Mouse (Mus musculus): Measurements from ENCODE around the gene Lamb1. TPM values are rescaled to one million over a fixed set of nuclear protein-coding genes. Genes with fewer than 3 reads are reported as not detected.

Gene Lamb1
- polyA plus RNA-seq, 1 experiment from 2014 or later = 39.4 TPM

DNA sequence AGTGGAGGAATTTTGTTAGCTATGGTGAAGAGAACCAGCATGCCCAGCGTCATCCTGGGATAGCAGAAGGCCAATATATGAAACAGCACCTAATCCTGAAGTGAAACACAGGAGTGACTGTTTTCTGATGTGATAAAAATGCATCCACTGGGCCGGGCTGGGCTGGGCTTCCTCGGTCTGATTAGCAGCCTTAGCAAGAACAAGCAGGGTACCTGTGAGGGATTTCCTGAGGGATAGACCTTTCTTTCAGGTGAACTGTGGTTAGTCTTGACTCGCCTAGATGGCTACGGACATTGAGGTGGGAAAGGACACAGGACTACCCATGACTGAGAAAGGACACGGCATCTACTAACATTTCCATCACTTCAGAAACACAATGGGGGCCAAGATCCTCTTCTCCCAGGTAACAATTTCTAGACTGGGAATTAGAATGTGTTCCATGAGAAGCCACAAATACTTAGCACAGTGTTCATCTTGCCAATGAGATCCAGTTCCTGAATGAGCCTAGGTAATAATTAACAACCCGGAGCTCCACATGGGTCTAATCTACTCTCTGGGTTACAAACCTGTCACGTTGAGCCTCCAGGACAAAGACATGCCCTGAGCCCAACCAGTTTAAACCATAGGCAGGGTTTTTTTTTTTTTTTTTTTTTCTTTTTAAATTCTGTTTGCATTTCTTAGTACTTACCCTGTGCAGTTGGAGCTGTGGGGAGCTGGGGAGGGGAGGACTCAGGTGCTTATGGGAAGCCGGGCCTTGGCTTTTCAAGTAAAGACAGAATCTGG is 8.7 kb upstream of the Lamb1 start:
- no peak for ATAC-seq (ENCODE audit: low FRiP score, low read depth)
- H3K27me3 ChIP-seq (replicated peaks) = no peaks in the 10 kb centered on the region
- no peak overlapping the region for H3K4me3 ChIP-seq
- no peaks in the 10 kb centered on the region for H3K4me1 ChIP-seq
- H3K9me3 ChIP-seq = no peaks in the 10 kb centered on the region
- H3K4me2 ChIP-seq (replicated peaks) = no peak overlapping the region
- H3K36me3 ChIP-seq = no peaks in the 10 kb centered on the region
- 75% methylated on average over 9 of the region's 9 CpGs for WGBS
- no peak overlapping the region for H3K27ac ChIP-seq
- no peak overlapping the region for H3K9ac ChIP-seq

DNA sequence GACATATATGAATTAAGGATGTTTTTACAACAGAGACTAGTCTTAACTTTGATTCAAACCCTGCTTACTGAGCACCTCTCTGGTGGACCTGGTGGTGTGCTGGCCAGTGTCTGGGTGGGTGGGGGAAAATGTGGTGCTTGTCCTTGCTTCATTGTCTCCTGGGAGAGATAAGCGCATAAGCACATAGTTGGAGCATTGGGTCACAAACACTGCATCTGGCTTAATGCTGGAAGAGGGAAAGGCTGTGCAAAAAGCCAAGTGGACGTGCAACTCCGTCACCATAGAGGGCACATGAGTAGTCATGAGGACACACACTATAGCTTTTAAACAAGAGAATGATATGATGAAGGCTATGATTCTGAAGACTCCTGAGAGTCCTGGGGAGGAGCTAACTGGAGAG is 3.2 kb upstream of the Lamb1 start:
- Histone ChIP-seq H3K9me3 (no peaks in the 10 kb centered on the region), H3K4me1 (peaks cover 17% of the 10 kb centered on the region), H3K4me3 (no peak overlapping the region), H3K9ac (no peak overlapping the region), H3K27ac (no peak overlapping the region), H3K27me3 (replicated peaks) (peaks cover 32% of the 10 kb centered on the region), H3K4me2 (replicated peaks) (no peak overlapping the region), H3K36me3 (no peaks in the 10 kb centered on the region)
- 90% methylated on average over 3 of the region's 3 CpGs for whole genome bisulfite sequencing
- ATAC-seq (ENCODE audit: low FRiP score, low read depth) = no peak

DNA sequence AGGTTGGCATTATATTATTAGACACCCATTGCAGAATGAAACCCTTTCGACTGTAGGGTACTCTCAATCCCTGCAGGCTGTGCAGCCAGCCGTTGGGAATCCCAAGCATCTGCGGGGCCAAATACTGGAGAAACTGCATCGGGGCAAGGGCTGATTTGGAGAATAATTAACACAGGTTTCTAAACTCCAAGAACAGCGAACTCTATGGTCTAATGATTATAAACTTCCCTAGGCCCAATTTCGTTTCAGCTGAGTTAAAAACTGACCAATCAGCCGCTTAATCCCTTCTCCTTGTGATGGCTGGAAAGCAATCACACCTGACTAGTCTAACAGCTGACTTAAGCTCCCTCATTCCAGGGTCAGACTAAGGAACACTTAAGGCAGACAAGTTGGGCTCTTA is 1.1 kb upstream of the Lamb1 start:
- Histone ChIP-seq H3K36me3 (no peaks in the 10 kb centered on the region), H3K4me1 (peaks cover 18% of the 10 kb centered on the region), H3K27ac (no peak overlapping the region), H3K4me2 (replicated peaks) (no peak overlapping the region), H3K27me3 (replicated peaks) (peaks cover 41% of the 10 kb centered on the region), H3K9me3 (no peaks in the 10 kb centered on the region), H3K9ac (no peak overlapping the region), H3K4me3 (no peak overlapping the region)
- no peak for ATAC-seq (ENCODE audit: low FRiP score, low read depth)
- WGBS = 33% methylated on average over 7 of the region's 7 CpGs

DNA sequence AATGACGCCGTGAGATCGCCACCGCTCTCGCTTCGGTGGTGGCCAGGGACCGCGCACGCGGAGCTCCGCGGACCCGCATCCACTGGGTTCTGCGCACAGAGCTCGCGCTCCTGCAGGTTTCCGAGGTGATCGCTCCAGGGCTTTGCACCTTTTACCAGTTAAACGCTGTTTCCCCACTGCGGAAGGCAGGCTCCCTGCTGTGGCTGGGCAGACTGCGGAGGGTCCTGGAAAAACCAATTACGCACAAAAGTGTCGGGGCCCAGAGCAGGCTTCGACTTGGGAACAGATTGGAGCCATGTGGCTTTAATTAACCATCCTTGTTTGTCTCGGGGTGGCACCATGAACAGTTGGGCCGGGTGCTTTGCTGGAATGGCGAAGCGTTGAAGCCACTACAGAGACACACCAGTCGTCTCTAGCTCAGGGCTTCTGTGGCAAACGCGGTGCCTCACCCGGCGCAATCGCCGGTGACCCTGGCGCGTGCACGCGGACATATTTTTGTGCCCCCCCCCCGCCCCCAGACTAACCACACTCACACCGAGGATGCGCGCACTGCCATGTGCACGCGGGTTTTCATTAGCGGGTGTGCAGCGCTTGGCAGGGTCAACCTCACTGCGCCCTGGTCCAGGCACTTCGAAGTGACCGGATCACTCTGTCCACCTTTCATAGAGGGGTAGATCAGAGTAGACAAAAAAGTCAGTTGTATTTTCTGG is 843 bp downstream of the Lamb1 start:
- Histone ChIP-seq H3K36me3 (no peaks in the 10 kb centered on the region), H3K4me3 (peak overlapping the region; percentile 43), H3K27ac (no peak overlapping the region), H3K27me3 (replicated peaks) (peaks cover 41% of the 10 kb centered on the region), H3K4me1 (peaks cover 18% of the 10 kb centered on the region), H3K9ac (peak overlapping the region; percentile 43), H3K4me2 (replicated peaks) (peak overlapping the region; percentile 74), H3K9me3 (no peaks in the 10 kb centered on the region)
- WGBS = under 1% methylated on average over 50 of the region's 50 CpGs
- ATAC-seq (ENCODE audit: low FRiP score, low read depth) = 0 out of 2 replicates have a peak, but pooled peaks have one; percentile 29

DNA sequence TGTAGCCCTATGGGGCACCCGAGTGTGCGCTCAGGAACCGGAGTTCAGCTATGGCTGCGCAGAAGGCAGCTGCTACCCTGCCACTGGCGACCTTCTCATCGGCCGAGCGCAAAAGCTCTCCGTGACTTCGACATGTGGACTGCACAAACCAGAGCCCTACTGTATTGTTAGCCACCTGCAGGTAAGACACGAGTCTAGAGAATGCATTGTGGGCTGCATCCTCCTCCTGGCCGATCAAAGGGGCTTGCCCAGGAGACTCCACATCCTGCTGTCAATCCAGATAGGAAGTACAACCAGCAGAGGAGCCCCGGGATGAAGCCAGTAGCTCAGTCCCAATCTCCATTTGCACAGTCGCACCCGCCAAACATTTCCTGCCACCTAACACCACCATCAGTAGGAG is 1.7 kb downstream of the Lamb1 start:
- no peak overlapping the region for H3K27ac ChIP-seq
- H3K4me2 ChIP-seq (replicated peaks) = peak overlapping the region; percentile 74
- 7% methylated on average over 15 of the region's 15 CpGs for WGBS
- peaks cover 41% of the 10 kb centered on the region for H3K27me3 ChIP-seq (replicated peaks)
- peaks cover 21% of the 10 kb centered on the region for H3K4me1 ChIP-seq
- no peaks in the 10 kb centered on the region for H3K36me3 ChIP-seq
- no peaks in the 10 kb centered on the region for H3K9me3 ChIP-seq
- peak overlapping the region; percentile 43 for H3K4me3 ChIP-seq
- ATAC-seq (ENCODE audit: low FRiP score, low read depth) = no peak
- H3K9ac ChIP-seq = 0 out of 2 replicates have a peak overlapping the region, but pooled peaks have one; percentile 43

DNA sequence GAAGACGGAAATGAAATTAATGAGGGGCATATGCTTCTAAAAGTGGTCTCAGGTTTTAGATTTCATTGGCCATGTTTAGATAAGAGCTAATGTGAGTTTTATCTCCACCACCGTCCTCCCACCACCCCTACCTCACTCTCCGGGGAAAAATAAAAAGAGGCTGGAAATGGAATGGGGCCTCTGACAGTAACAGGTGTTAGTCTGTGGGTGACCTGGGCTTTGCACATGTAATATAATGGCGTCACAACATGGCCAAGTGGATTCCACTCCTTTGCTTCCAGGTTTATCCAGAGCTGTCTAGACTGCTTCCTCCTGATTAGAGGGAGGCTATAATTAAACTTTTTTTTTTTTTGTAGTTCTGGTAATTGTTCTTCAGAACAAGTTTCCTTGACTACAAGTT is 2.3 kb downstream of the Lamb1 start:
- Histone ChIP-seq H3K9me3 (no peaks in the 10 kb centered on the region), H3K27ac (no peak overlapping the region), H3K36me3 (no peaks in the 10 kb centered on the region), H3K4me1 (peaks cover 27% of the 10 kb centered on the region), H3K9ac (no peak overlapping the region), H3K4me2 (replicated peaks) (peak overlapping the region; percentile 33), H3K27me3 (replicated peaks) (peaks cover 41% of the 10 kb centered on the region), H3K4me3 (no peak overlapping the region)
- ATAC-seq (ENCODE audit: low FRiP score, low read depth) = no peak
- WGBS = 73% methylated on average over 4 of the region's 4 CpGs

DNA sequence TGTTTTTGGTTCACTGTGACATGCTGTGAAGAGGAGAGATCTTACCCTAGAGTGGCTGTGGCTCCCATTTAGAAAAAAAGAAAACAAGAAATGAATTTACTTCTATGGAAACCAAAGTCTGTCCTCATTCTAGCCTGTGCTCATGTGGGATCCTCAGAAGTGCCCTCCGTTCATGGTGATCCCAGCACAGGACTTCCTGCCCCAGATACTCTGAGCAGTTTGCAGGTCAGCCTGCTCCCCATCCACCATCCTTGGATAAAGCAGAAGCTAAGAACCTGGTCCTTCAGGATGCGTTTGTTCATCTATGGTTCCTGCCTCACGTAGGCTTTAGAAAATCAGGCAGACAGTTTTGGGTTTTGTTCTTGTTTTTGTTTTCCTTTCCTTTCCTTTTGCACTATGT is 3.3 kb downstream of the Lamb1 start:
- H3K4me1 ChIP-seq = peaks cover 29% of the 10 kb centered on the region
- no peak overlapping the region for H3K27ac ChIP-seq
- peak overlapping the region; percentile 12 for H3K4me2 ChIP-seq (replicated peaks)
- H3K9ac ChIP-seq = no peak overlapping the region
- no peaks in the 10 kb centered on the region for H3K9me3 ChIP-seq
- no peaks in the 10 kb centered on the region for H3K36me3 ChIP-seq
- H3K4me3 ChIP-seq = no peak overlapping the region
- no peak for ATAC-seq (ENCODE audit: low FRiP score, low read depth)
- H3K27me3 ChIP-seq (replicated peaks) = peaks cover 41% of the 10 kb centered on the region
- WGBS = 77% methylated on average over 3 of the region's 3 CpGs

DNA sequence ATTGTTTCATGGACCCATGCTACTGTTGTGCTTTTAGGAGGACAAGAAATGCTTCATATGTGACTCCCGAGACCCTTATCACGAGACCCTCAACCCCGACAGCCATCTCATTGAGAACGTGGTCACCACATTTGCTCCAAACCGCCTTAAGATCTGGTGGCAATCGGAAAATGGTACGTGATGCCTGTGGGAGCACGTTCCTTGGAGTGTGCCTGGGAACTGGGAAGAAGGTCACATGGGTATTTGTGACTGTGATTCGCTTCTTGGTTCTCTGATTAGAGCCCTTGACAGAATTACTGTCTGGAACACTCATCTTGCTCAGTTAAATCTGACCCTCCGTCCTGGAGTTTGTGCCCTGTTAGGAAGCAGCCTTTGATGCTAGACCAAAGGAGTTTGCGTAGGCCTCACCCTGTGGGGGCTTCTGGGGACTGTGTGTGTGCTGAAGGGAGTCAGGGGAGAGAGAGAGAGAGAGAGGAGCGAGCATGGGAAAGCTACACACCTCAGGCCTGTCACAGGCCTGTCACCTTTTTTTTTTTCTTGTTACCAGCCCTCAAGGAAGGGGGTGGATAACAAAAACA is 4.1 kb downstream of the Lamb1 start:
- no peak for ATAC-seq (ENCODE audit: low FRiP score, low read depth)

DNA sequence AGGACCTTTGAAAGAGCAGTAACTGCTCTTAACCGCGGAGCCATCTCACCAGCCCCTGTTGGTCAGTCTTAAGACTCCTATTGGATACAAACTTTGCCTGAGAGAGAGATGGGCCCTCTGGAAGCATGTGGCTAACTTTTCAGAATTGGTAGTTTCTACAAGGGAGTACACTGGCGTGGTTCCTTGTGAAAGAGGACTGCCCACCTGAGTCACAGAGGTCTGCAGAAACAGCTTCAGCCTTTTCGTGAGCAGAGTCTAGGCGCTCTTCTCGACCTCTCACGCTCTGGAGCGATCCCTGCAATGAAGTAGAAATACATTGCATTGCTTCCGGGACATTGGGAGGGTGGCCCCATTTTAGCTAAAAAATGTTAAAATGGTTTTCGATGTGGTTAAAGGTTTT is 5.3 kb downstream of the Lamb1 start:
- Histone ChIP-seq H3K9me3 (no peaks in the 10 kb centered on the region), H3K36me3 (no peaks in the 10 kb centered on the region), H3K4me1 (peaks cover 24% of the 10 kb centered on the region), H3K27ac (no peak overlapping the region), H3K27me3 (replicated peaks) (peaks cover 25% of the 10 kb centered on the region), H3K9ac (no peak overlapping the region), H3K4me3 (no peak overlapping the region), H3K4me2 (replicated peaks) (no peak overlapping the region)
- WGBS = 89% methylated on average over 10 of the region's 10 CpGs
- no peak for ATAC-seq (ENCODE audit: low FRiP score, low read depth)

More for the DNA sequence above, 4.1 kb downstream of the Lamb1 start:
- no peak overlapping the region for H3K27ac ChIP-seq
- peaks cover 37% of the 10 kb centered on the region for H3K27me3 ChIP-seq (replicated peaks)
- no peaks in the 10 kb centered on the region for H3K36me3 ChIP-seq
- no peak overlapping the region for H3K4me3 ChIP-seq
- no peaks in the 10 kb centered on the region for H3K9me3 ChIP-seq
- H3K9ac ChIP-seq = no peak overlapping the region
- peaks cover 29% of the 10 kb centered on the region for H3K4me1 ChIP-seq
- WGBS = 60% methylated on average over 12 of the region's 12 CpGs
- no peak overlapping the region for H3K4me2 ChIP-seq (replicated peaks)

DNA sequence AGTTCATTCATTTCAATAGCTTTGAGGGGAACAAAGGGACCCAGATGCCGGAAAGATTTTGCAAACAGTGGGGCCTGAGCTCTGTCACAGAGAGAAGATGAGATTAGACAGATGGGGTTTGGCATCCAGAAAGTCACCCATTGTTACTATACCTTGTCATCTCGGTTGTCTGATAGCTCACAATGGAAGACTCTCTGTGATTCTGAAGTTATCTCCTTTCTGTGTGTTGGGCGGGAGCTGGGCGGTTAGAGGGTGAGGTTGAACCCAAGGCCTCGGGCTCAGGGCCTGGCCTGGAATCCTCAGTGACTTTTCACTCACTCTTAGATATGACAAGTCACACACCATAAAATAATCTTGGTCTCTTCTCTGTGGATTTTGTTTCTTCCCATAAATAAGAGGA is 5.7 kb downstream of the Lamb1 start:
- H3K36me3 ChIP-seq = no peaks in the 10 kb centered on the region
- H3K4me1 ChIP-seq = peaks cover 20% of the 10 kb centered on the region
- no peaks in the 10 kb centered on the region for H3K9me3 ChIP-seq
- peaks cover 20% of the 10 kb centered on the region for H3K27me3 ChIP-seq (replicated peaks)
- H3K27ac ChIP-seq = no peak overlapping the region
- H3K4me2 ChIP-seq (replicated peaks) = no peak overlapping the region
- H3K4me3 ChIP-seq = no peak overlapping the region
- ATAC-seq (ENCODE audit: low FRiP score, low read depth) = no peak
- WGBS = 83% methylated on average over 5 of the region's 5 CpGs
- H3K9ac ChIP-seq = no peak overlapping the region

DNA sequence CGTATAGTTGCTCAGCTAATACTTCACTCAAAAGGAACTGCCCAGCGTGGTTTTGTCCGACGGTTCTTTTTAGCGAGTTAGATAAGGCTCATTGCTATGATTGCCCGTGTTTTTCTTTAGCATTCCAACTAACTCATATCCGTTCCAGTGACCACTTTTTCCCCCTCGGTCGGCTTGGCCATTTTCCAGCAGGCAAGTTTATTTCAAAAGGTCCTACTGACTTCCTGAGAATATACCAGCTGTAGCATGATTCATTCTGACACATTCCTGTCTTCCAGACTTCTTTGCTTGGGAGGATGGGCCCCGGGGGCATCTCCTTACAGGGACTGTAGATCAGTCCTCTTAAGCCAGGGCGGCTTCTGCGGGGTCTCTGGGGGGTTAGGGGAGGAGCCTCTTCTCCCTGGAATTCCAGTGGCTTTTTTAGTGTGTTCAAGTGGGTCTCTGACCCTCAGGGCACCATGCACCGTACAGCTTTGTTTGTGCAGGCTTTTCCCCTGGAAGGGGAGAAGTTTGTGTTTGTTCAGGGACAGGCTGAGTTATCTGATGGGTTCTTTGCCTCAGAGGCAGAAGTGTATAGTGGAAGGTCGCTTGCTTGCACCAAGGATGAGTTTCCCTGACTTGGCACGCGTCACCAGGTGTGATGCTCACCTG is 6.5 kb downstream of the Lamb1 start:
- no peaks in the 10 kb centered on the region for H3K36me3 ChIP-seq
- H3K4me2 ChIP-seq (replicated peaks) = peak overlapping the region; percentile 18; the same call in 1 of the 2 replicates
- peaks cover 13% of the 10 kb centered on the region for H3K27me3 ChIP-seq (replicated peaks)
- H3K4me3 ChIP-seq = no peak overlapping the region
- H3K27ac ChIP-seq = no peak overlapping the region
- no peak; the same call in 1 of the 2 replicates for ATAC-seq (ENCODE audit: low FRiP score, low read depth)
- H3K9ac ChIP-seq = no peak overlapping the region
- H3K9me3 ChIP-seq = no peaks in the 10 kb centered on the region
- WGBS = 48% methylated on average over 16 of the region's 16 CpGs
- H3K4me1 ChIP-seq = peaks cover 15% of the 10 kb centered on the region
